Mouse (Mus musculus): Measurements from ENCODE around the gene Imp3. TPM values are rescaled to one million over a fixed set of nuclear protein-coding genes. Genes with fewer than 3 reads are reported as not detected.
"Not testable (repeated sequence)": the region's sequence is repeated elsewhere in the genome, so short reads cannot be mapped to it uniquely, and the experiment has no call there.

The Imp3 gene
- polyA plus RNA-seq, 1 experiment from 2014 or later, result 95.0 TPM

- Histone ChIP-seq H3K4me3 (replicated peaks) (no peak overlapping the region), H3K9me3 (replicated peaks) (no peaks in the 10 kb centered on the region), H3K27me3 (no peaks in the 10 kb centered on the region), H3K36me3 (no peaks in the 10 kb centered on the region; the same call in 1 of the 2 replicates), H3K4me2 (replicated peaks) (peak overlapping the region; percentile 13; the same call in 1 of the 2 replicates), H3K27ac (replicated peaks) (peak overlapping the region; percentile 67), H3K4me1 (peaks cover 23% of the 10 kb centered on the region), H3K9ac (no peak overlapping the region)
- 20% methylated on average over 9 of the region's 9 CpGs for WGBS
- ATAC-seq (ENCODE audit: insufficient number of reproducible peaks, low FRiP score, low TSS enrichment, low read depth), result no peak
Measured at GRCm38 (mm10) chr9:56900571-56900970, 36.7 kb upstream of the Imp3 start.

GRCm38 (mm10) chr9:56901187-56901586, 36.1 kb upstream of the Imp3 start:
- WGBS, result 32% methylated on average over 8 of the region's 8 CpGs
- Histone ChIP-seq H3K36me3 (no peaks in the 10 kb centered on the region; the same call in 1 of the 2 replicates), H3K27me3 (no peaks in the 10 kb centered on the region), H3K4me1 (peaks cover 23% of the 10 kb centered on the region), H3K9ac (no peak overlapping the region), H3K4me3 (replicated peaks) (no peak overlapping the region), H3K9me3 (replicated peaks) (no peaks in the 10 kb centered on the region), H3K4me2 (replicated peaks) (peak overlapping the region; percentile 13; the same call in 1 of the 2 replicates), H3K27ac (replicated peaks) (peak overlapping the region; percentile 67)
- ATAC-seq (ENCODE audit: insufficient number of reproducible peaks, low FRiP score, low TSS enrichment, low read depth), result peak; percentile 66

- no peak for ATAC-seq (ENCODE audit: insufficient number of reproducible peaks, low FRiP score, low TSS enrichment, low read depth)
- no peaks in the 10 kb centered on the region for H3K27me3 ChIP-seq
- H3K4me1 ChIP-seq, result peaks cover 23% of the 10 kb centered on the region
- 85% methylated on average over 3 of the region's 3 CpGs for WGBS
- H3K4me2 ChIP-seq (replicated peaks), result no peak overlapping the region
- no peaks in the 10 kb centered on the region; the same call in 1 of the 2 replicates for H3K36me3 ChIP-seq
- no peak overlapping the region for H3K9ac ChIP-seq
- no peak overlapping the region for H3K4me3 ChIP-seq (replicated peaks)
- no peaks in the 10 kb centered on the region for H3K9me3 ChIP-seq (replicated peaks)
- H3K27ac ChIP-seq (replicated peaks), result no peak overlapping the region
Measured at GRCm38 (mm10) chr9:56903662-56904061, 33.6 kb upstream of the Imp3 start.

GRCm38 (mm10) chr9:56907549-56907948, 29.7 kb upstream of the Imp3 start:
- H3K27me3 ChIP-seq, result no peaks in the 10 kb centered on the region
- H3K27ac ChIP-seq (replicated peaks), result no peak overlapping the region
- 76% methylated on average over 9 of the region's 9 CpGs for WGBS
- H3K4me2 ChIP-seq (replicated peaks), result no peak overlapping the region
- no peaks in the 10 kb centered on the region for H3K4me1 ChIP-seq
- no peak overlapping the region for H3K9ac ChIP-seq
- H3K9me3 ChIP-seq (replicated peaks), result no peaks in the 10 kb centered on the region
- H3K4me3 ChIP-seq (replicated peaks), result no peak overlapping the region
- no peaks in the 10 kb centered on the region for H3K36me3 ChIP-seq
- no peak for ATAC-seq (ENCODE audit: insufficient number of reproducible peaks, low FRiP score, low TSS enrichment, low read depth)

DNA sequence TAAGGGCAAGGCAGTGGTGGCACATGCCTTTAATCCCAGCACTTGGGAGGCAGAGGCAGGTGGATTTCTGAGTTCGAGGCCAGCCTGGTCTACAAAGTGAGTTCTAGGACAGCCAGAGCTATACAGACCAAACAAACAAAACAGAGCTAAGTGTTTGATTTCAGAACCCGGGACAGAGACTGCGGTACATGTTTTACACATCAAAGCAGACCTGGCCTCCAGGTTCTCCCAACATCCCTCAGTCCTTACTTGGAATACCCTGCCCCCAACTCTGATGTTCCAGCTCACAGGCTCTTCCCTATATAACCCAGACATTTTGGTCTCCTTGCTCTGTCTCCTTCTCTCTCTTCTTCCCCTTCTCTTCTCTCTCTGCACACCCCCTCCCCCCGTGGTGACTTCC, 27.3 kb upstream of the Imp3 start:
- H3K4me2 ChIP-seq (replicated peaks); H3K27me3 ChIP-seq; H3K27ac ChIP-seq (replicated peaks); H3K9me3 ChIP-seq (replicated peaks); H3K9ac ChIP-seq; H3K36me3 ChIP-seq; ATAC-seq (ENCODE audit: insufficient number of reproducible peaks, low FRiP score, low TSS enrichment, low read depth); H3K4me3 ChIP-seq (replicated peaks): not testable (repeated sequence)
- 39% methylated on average over 4 of the region's 4 CpGs for WGBS
- peaks cover 13% of the 10 kb centered on the region for H3K4me1 ChIP-seq

DNA sequence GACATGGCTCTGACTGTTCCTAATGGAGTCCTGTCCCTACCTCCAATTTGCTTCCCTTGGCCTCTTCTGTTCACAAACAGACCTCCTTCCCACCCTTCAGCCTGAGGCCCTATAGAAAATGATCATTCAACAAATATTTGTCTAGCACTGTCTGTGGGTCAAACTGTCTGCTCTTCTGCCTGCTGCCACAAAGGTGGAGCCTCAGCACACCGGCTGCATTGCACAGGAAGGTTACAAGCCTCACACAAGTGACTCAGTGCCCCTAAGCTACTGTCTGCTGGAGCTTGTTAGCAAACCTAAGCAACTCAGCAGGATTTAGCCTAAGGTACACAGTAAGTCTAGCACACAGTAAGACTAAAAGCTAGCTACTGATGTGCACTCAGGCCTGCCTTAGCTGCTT, 26.3 kb upstream of the Imp3 start:
- 40% methylated on average over 1 of the region's 1 CpGs for WGBS
- Histone ChIP-seq H3K27me3 (no peaks in the 10 kb centered on the region), H3K36me3 (peaks cover 8% of the 10 kb centered on the region), H3K9ac (no peak overlapping the region), H3K9me3 (replicated peaks) (no peaks in the 10 kb centered on the region), H3K4me2 (replicated peaks) (no peak overlapping the region), H3K4me1 (peaks cover 14% of the 10 kb centered on the region), H3K4me3 (replicated peaks) (no peak overlapping the region), H3K27ac (replicated peaks) (no peak overlapping the region)
- no peak for ATAC-seq (ENCODE audit: insufficient number of reproducible peaks, low FRiP score, low TSS enrichment, low read depth)

- Histone ChIP-seq H3K9me3 (replicated peaks) (no peaks in the 10 kb centered on the region), H3K27ac (replicated peaks) (0 out of 2 replicates have a peak overlapping the region, but pooled peaks have one; percentile 52), H3K4me2 (replicated peaks) (no peak overlapping the region), H3K4me3 (replicated peaks) (no peak overlapping the region), H3K36me3 (peaks cover 36% of the 10 kb centered on the region), H3K27me3 (no peaks in the 10 kb centered on the region), H3K4me1 (peaks cover 14% of the 10 kb centered on the region), H3K9ac (no peak overlapping the region)
- ATAC-seq (ENCODE audit: insufficient number of reproducible peaks, low FRiP score, low TSS enrichment, low read depth), result peak; percentile 75
- 53% methylated on average over 9 of the region's 9 CpGs for WGBS
Measured at GRCm38 (mm10) chr9:56913991-56914390, 23.3 kb upstream of the Imp3 start.

DNA sequence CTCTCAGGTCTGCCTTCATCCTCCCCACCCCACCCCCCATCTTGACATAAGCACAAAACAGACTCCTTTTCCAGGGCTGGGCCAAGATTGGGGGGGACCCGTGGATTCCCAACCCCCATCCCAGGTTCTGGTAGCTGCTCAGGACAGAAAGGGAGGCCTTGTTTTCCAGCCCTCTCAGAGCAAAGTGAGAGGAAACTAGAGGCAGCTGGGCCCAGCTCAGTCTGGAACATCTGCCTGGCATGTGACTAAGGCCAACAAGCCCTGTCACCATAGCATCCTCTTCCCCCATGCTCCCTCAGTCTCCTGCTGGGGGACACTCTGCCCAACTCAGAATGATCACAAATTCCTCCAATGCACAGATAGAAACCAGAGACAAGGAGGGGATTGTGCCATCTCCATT, 22.2 kb upstream of the Imp3 start:
- Histone ChIP-seq H3K27me3 (no peaks in the 10 kb centered on the region), H3K4me3 (replicated peaks) (no peak overlapping the region), H3K4me1 (peaks cover 14% of the 10 kb centered on the region), H3K27ac (replicated peaks) (peak overlapping the region; percentile 11; the same call in 1 of the 2 replicates), H3K4me2 (replicated peaks) (no peak overlapping the region), H3K9ac (no peak overlapping the region), H3K36me3 (peaks cover 42% of the 10 kb centered on the region), H3K9me3 (replicated peaks) (no peaks in the 10 kb centered on the region)
- ATAC-seq (ENCODE audit: insufficient number of reproducible peaks, low FRiP score, low TSS enrichment, low read depth), result no peak; the same call in 1 of the 2 replicates
- WGBS, result 63% methylated on average over 1 of the region's 1 CpGs

- WGBS, result 64% methylated on average over 5 of the region's 5 CpGs
- H3K9me3 ChIP-seq (replicated peaks), result no peaks in the 10 kb centered on the region
Measured at GRCm38 (mm10) chr9:56915695-56916410, 21.4 kb upstream of the Imp3 start.

GRCm38 (mm10) chr9:56917131-56917530, 20.1 kb upstream of the Imp3 start:
- no peak overlapping the region for H3K4me2 ChIP-seq (replicated peaks)
- no peaks in the 10 kb centered on the region for H3K27me3 ChIP-seq
- peaks cover 55% of the 10 kb centered on the region for H3K36me3 ChIP-seq
- ATAC-seq (ENCODE audit: insufficient number of reproducible peaks, low FRiP score, low TSS enrichment, low read depth), result no peak
- no peak overlapping the region for H3K27ac ChIP-seq (replicated peaks)
- H3K4me3 ChIP-seq (replicated peaks), result no peak overlapping the region
- H3K9ac ChIP-seq, result no peak overlapping the region
- H3K9me3 ChIP-seq (replicated peaks), result no peaks in the 10 kb centered on the region
- peaks cover 14% of the 10 kb centered on the region for H3K4me1 ChIP-seq
- 67% methylated on average over 2 of the region's 2 CpGs for WGBS

More at GRCm38 (mm10) chr9:56915695-56916410, 21.4 kb upstream of the Imp3 start:
- H3K27ac ChIP-seq (replicated peaks), result 0 out of 2 replicates have a peak overlapping the region, but pooled peaks have one; percentile 11
- no peaks in the 10 kb centered on the region for H3K27me3 ChIP-seq
- peaks cover 14% of the 10 kb centered on the region for H3K4me1 ChIP-seq
- H3K36me3 ChIP-seq, result peaks cover 44% of the 10 kb centered on the region
- no peak overlapping the region for H3K4me3 ChIP-seq (replicated peaks)
- H3K9ac ChIP-seq, result no peak overlapping the region
- no peak overlapping the region for H3K4me2 ChIP-seq (replicated peaks)
- ATAC-seq (ENCODE audit: insufficient number of reproducible peaks, low FRiP score, low TSS enrichment, low read depth), result no peak

GRCm38 (mm10) chr9:56918466-56918865, 18.8 kb upstream of the Imp3 start:
- ATAC-seq (ENCODE audit: insufficient number of reproducible peaks, low FRiP score, low TSS enrichment, low read depth), result no peak
- Histone ChIP-seq H3K4me2 (replicated peaks) (no peak overlapping the region), H3K27me3 (no peaks in the 10 kb centered on the region), H3K36me3 (peaks cover 58% of the 10 kb centered on the region), H3K9ac (no peak overlapping the region), H3K4me1 (peaks cover 22% of the 10 kb centered on the region), H3K9me3 (replicated peaks) (no peaks in the 10 kb centered on the region), H3K27ac (replicated peaks) (peak overlapping the region; percentile 39; the same call in 1 of the 2 replicates), H3K4me3 (replicated peaks) (no peak overlapping the region)
- 88% methylated on average over 13 of the region's 13 CpGs for WGBS

Measured in embryonic facial prominence, embryonic 15.5 days (tissue).